In genomic region chr2:174284011-174284410, GRCm38 (mm10) we compare ENCODE assay signal across 8 mouse cellular contexts. TPM values are rescaled to one million over a fixed set of nuclear protein-coding genes. Genes with fewer than 3 reads are reported as not detected.
A peak's percentile ranks its signal among the peaks of the same experiment; 100 is the strongest.
DNase-seq lines count a peak whose midpoint lies in the region; ATAC-seq and TF ChIP-seq lines count a peak whose summit lies in the region.

TSS of gene Gnas (plus strand) at chr2:174284320.

- no peak within 1 kb of the TSS for H3K27ac ChIP-seq in embryonic facial prominence, embryonic 14.5 days (replicated peaks; ENCODE audit: low read depth, low read length)
- no peak within 1 kb of the TSS for H3K27ac ChIP-seq in heart, embryonic 12.5 days (ENCODE audit: poor library complexity, severe bottlenecking)
- H3K27ac ChIP-seq in liver, postnatal 0 days (ENCODE audit: low read depth): no peak within 1 kb of the TSS
- no peak within 1 kb of the TSS for H3K27ac ChIP-seq in neural tube, embryonic 13.5 days (replicated peaks)

- peak; percentile 69 for ATAC-seq in embryonic facial prominence, embryonic 14.5 days (ENCODE audit: low read depth)
- peak; percentile 28; the same call in 1 of the 2 replicates for ATAC-seq in heart, embryonic 12.5 days (ENCODE audit: insufficient number of reproducible peaks, low FRiP score)
- ATAC-seq in liver, postnatal 0 days: no peak
- 0 out of 2 replicates have a peak, but pooled peaks have one; percentile 52 for ATAC-seq in neural tube, embryonic 13.5 days (ENCODE audit: low read depth)

- peak within 1 kb of the TSS; percentile 49 for H3K4me2 ChIP-seq in embryonic facial prominence, embryonic 14.5 days (ENCODE audit: low read depth, low read length)
- peak within 1 kb of the TSS; percentile 59 for H3K4me2 ChIP-seq in heart, embryonic 12.5 days
- H3K4me2 ChIP-seq in liver, postnatal 0 days (ENCODE audit: low read depth, low read length): peak within 1 kb of the TSS; percentile 26; the same call in 1 of the 2 replicates
- H3K4me2 ChIP-seq in neural tube, embryonic 13.5 days: peak within 1 kb of the TSS; percentile 50

- peak within 1 kb of the TSS; percentile 35 for H3K4me3 ChIP-seq in embryonic facial prominence, embryonic 14.5 days (ENCODE audit: low read depth, low read length)
- H3K4me3 ChIP-seq in heart, embryonic 12.5 days: peak within 1 kb of the TSS; percentile 30
- 0 out of 2 replicates have a peak within 1 kb of the TSS, but pooled peaks have one; percentile 10 for H3K4me3 ChIP-seq in liver, postnatal 0 days (ENCODE audit: low read depth, low read length)
- peak within 1 kb of the TSS; percentile 28 for H3K4me3 ChIP-seq in neural tube, embryonic 13.5 days

- peak; percentile 54 for TF ChIP-seq CTCF in liver, postnatal 0 days (IDR thresholded peaks at IDR 0.05; ENCODE audit: low read depth)

- H3K4me1 ChIP-seq in embryonic facial prominence, embryonic 14.5 days (ENCODE audit: control insufficient read depth, insufficient read depth, low read length): no peaks in the 10 kb centered on the region
- peaks cover 6% of the 10 kb centered on the region; the same call in 1 of the 2 replicates for H3K4me1 ChIP-seq in heart, embryonic 12.5 days (replicated peaks)
- no peaks in the 10 kb centered on the region for H3K4me1 ChIP-seq in liver, postnatal 0 days (ENCODE audit: insufficient read depth)
- H3K4me1 ChIP-seq in neural tube, embryonic 13.5 days (replicated peaks): peaks cover 4% of the 10 kb centered on the region; the same call in 1 of the 2 replicates

- H3K27me3 ChIP-seq in embryonic facial prominence, embryonic 14.5 days (replicated peaks; ENCODE audit: control insufficient read depth, insufficient read depth, low read length): peaks cover 52% of the 10 kb centered on the region
- peaks cover 42% of the 10 kb centered on the region for H3K27me3 ChIP-seq in heart, embryonic 12.5 days (replicated peaks)
- peaks cover 46% of the 10 kb centered on the region for H3K27me3 ChIP-seq in liver, postnatal 0 days (ENCODE audit: insufficient read depth, low read length)
- peaks cover 65% of the 10 kb centered on the region for H3K27me3 ChIP-seq in neural tube, embryonic 13.5 days

- WGBS in embryonic facial prominence, embryonic 14.5 days: 49% methylated on average over 19 of the region's 19 CpGs
- WGBS in heart, embryonic 12.5 days: 52% methylated on average over 19 of the region's 19 CpGs
- 50% methylated on average over 19 of the region's 19 CpGs for WGBS in liver, postnatal 0 days (ENCODE audit: insufficient replicate concordance)
- WGBS in neural tube, embryonic 13.5 days: 41% methylated on average over 19 of the region's 19 CpGs

- peak within 1 kb of the TSS; percentile 52 for H3K9ac ChIP-seq in embryonic facial prominence, embryonic 14.5 days (ENCODE audit: low read depth, low read length)
- H3K9ac ChIP-seq in heart, embryonic 12.5 days: no peak within 1 kb of the TSS
- no peak within 1 kb of the TSS for H3K9ac ChIP-seq in liver, postnatal 0 days (replicated peaks)
- peak within 1 kb of the TSS; percentile 46 for H3K9ac ChIP-seq in neural tube, embryonic 13.5 days

- peaks cover 40% of the 10 kb centered on the region for H3K9me3 ChIP-seq in embryonic facial prominence, embryonic 14.5 days (ENCODE audit: control insufficient read depth, low read length)
- peaks cover 17% of the 10 kb centered on the region for H3K9me3 ChIP-seq in heart, embryonic 12.5 days (replicated peaks)
- H3K9me3 ChIP-seq in liver, postnatal 0 days (ENCODE audit: low read length): peaks cover 5% of the 10 kb centered on the region
- peaks cover 31% of the 10 kb centered on the region for H3K9me3 ChIP-seq in neural tube, embryonic 13.5 days

- H3K36me3 ChIP-seq in embryonic facial prominence, embryonic 14.5 days (ENCODE audit: control insufficient read depth, insufficient read depth, low read length): peaks cover 91% of the 10 kb centered on the region
- peaks cover 68% of the 10 kb centered on the region for H3K36me3 ChIP-seq in heart, embryonic 12.5 days
- peaks cover 33% of the 10 kb centered on the region for H3K36me3 ChIP-seq in liver, postnatal 0 days (replicated peaks; ENCODE audit: insufficient read depth, low read length)
- peaks cover 85% of the 10 kb centered on the region for H3K36me3 ChIP-seq in neural tube, embryonic 13.5 days

- TF ChIP-seq EP300 in liver, postnatal 0 days (IDR thresholded peaks at IDR 0.05; ENCODE audit: low read depth): no peak

- peak; percentile 47 to 74 for DNase-seq in urinary bladder, postnatal 4 days (ENCODE audit: low spot score in 2 of 2)
- DNase-seq in urinary bladder, postnatal 10 days (ENCODE audit: low spot score): no peak
- DNase-seq in embryonic facial prominence, embryonic 14.5 days (ENCODE audit: low spot score): peak; percentile 86
- peak; percentile 37 for DNase-seq in kidney, postnatal 14 days
- peak; percentile 47 for DNase-seq in liver, postnatal 0 days
- no peak for DNase-seq in ovary, adult 18-20 months (ENCODE audit: low spot score)

RNA-seq across cellular contexts. Expression of gene Gnas, which starts in this region (rescaled TPM):
- polyA plus RNA-seq in embryonic facial prominence, embryonic 14.5 days (2014; fragmentation: Nextera tagmentation; extraction: Ambion mirVana): 2,600 and 2,666 TPM in 2 replicates
- 1,446 and 1,448 TPM in 2 replicates for polyA plus RNA-seq in heart, embryonic 12.5 days (2016; fragmentation: Nextera tagmentation; extraction: Ambion mirVana)
- polyA plus RNA-seq in liver, postnatal 0 days (2015; fragmentation: Nextera tagmentation; extraction: Ambion mirVana): 332 and 343 TPM in 2 replicates
- 1,617 and 1,631 TPM in 2 replicates for polyA plus RNA-seq in neural tube, embryonic 13.5 days (2015; fragmentation: Nextera tagmentation; extraction: Ambion mirVana)

Comparison
In these comparisons a context has a peak if more than half of its experiments do, and no peak if none do; other contexts are left out.
1. DNase-seq: peak in urinary bladder, postnatal 4 days (2 of 2), embryonic facial prominence, embryonic 14.5 days (single experiment), kidney, postnatal 14 days (single experiment) and liver, postnatal 0 days (single experiment); none in urinary bladder, postnatal 10 days (single experiment) and ovary, adult 18-20 months (single experiment).
2. H3K9ac ChIP-seq: peak in embryonic facial prominence, embryonic 14.5 days (single experiment) and neural tube, embryonic 13.5 days (single experiment); none in heart, embryonic 12.5 days (single experiment) and liver, postnatal 0 days (single experiment).
3. Peak in every context shown above with its lines, with median percentiles within 50 percentile points of each other: H3K4me2 ChIP-seq and H3K4me3 ChIP-seq.